Mouse (Mus musculus): ENCODE results near the gene Slit3. TPM values are rescaled to one million over a fixed set of nuclear protein-coding genes. Genes with fewer than 3 reads are reported as not detected.

Gene Slit3
- polyA plus RNA-seq, 1 experiment: 6.6 TPM

DNA sequence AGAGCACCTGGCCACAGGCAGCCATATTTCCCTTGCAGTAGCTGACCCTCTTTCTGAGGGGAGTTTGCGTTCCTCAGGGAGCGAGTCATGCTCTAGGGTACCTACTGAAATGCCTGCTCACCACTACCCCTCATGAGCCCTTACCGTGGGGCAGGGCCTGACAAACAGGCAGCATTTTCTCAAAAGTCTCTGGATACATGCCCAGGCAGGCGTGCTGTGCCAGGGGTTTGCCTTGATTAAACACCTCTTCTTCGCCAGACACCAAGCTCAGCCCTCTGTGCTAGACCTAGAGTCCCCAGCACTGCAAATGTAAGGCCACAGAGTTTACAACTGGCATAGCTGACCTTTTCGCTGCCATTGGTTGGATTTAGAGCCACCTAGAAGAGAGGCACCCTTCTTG lies 345.7 kb downstream of the Slit3 start:
- Histone ChIP-seq H3K4me1 (ENCODE audit: control insufficient read depth, insufficient read depth, insufficient read length, low read length) (no peaks in the 10 kb centered on the region), H3K27me3 (ENCODE audit: control insufficient read depth, insufficient read depth, low read length) (no peaks in the 10 kb centered on the region), H3K27ac (ENCODE audit: insufficient read depth, low read depth, low read length) (no peak overlapping the region), H3K36me3 (ENCODE audit: control insufficient read depth, insufficient read depth, low read length) (no peaks in the 10 kb centered on the region), H3K4me3 (ENCODE audit: low read depth, low read length) (no peak overlapping the region)
- 81% methylated on average over 6 of the region's 6 CpGs for WGBS
- TF ChIP-seq CTCF (IDR thresholded peaks at IDR 0.05; ENCODE audit: extremely low read depth, insufficient read length, insufficient replicate concordance, low read depth, low read length) (no peak), POLR2A (IDR thresholded peaks at IDR 0.05; ENCODE audit: low read depth, low read length) (no peak)

DNA sequence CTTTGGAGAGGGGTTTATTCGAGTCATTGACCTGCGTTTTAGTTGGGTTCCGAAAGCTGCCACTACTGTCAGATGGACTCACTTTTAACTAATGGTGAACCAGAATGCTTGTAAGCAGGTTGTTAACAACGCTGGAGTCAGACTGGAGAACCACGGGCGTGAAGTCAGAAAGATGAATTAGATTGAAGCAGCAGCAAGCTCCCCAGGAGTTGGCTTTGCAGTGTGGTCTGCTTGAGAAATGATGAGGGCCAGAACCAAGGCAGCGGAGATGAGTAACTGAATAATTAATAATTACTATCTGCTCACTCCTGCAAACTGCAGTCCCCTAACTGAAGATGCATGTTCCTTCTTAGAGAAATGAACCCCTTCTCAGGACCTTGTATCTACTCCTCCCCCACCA lies 347.8 kb downstream of the Slit3 start:
- Histone ChIP-seq H3K27me3 (ENCODE audit: control insufficient read depth, insufficient read depth, low read length) (no peaks in the 10 kb centered on the region), H3K27ac (ENCODE audit: insufficient read depth, low read depth, low read length) (no peak overlapping the region), H3K4me3 (ENCODE audit: low read depth, low read length) (no peak overlapping the region), H3K36me3 (ENCODE audit: control insufficient read depth, insufficient read depth, low read length) (no peaks in the 10 kb centered on the region), H3K4me1 (ENCODE audit: control insufficient read depth, insufficient read depth, insufficient read length, low read length) (no peaks in the 10 kb centered on the region)
- 84% methylated on average over 7 of the region's 7 CpGs for WGBS
- TF ChIP-seq CTCF (IDR thresholded peaks at IDR 0.05; ENCODE audit: extremely low read depth, insufficient read length, insufficient replicate concordance, low read depth, low read length) (no peak), POLR2A (IDR thresholded peaks at IDR 0.05; ENCODE audit: low read depth, low read length) (no peak)

DNA sequence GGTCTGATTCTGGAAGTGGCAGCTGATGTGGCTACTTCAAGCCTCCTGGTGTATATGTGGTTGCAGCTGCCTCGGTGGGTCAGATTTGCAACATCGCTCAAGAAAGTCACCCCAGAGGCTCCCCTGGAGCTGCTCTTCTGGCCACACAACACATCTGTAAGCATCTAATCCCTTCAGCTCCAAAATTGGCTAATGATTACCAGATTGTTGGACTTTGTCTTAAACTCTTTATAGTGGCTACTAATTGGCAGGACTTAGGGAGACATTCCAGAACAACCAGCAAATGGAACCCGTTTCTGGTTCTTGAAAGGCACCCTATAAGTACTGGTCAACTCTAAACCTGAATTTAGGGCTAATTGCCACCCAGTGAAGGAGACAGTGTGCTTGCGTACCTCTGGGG lies 348.9 kb downstream of the Slit3 start:
- no peaks in the 10 kb centered on the region for H3K27me3 ChIP-seq (ENCODE audit: control insufficient read depth, insufficient read depth, low read length)
- TF ChIP-seq POLR2A (IDR thresholded peaks at IDR 0.05; ENCODE audit: low read depth, low read length) (no peak), CTCF (IDR thresholded peaks at IDR 0.05; ENCODE audit: extremely low read depth, insufficient read length, insufficient replicate concordance, low read depth, low read length) (no peak)
- H3K4me3 ChIP-seq (ENCODE audit: low read depth, low read length): no peak overlapping the region
- no peaks in the 10 kb centered on the region for H3K36me3 ChIP-seq (ENCODE audit: control insufficient read depth, insufficient read depth, low read length)
- no peak overlapping the region for H3K27ac ChIP-seq (ENCODE audit: insufficient read depth, low read depth, low read length)
- 50% methylated on average over 4 of the region's 4 CpGs for WGBS
- H3K4me1 ChIP-seq (ENCODE audit: control insufficient read depth, insufficient read depth, insufficient read length, low read length): no peaks in the 10 kb centered on the region

DNA sequence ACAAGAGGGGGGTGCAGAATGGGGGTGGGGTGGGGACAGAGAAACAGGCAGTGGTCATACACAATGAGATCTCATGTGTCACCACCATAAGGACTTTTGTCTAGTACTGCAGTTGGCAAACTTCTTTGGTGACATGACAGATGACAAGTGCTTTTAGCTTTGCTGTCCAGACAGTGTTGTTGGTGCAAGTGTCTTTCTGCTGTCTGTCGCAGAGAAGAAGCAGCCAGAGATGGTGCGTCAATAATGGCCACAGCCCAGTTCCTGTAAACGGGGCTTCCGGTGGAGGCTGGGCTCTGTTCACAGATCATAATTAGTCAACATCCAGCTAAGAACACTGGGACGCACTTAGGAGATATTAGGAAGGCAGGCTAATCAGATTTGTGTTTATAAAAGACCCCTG lies 349.8 kb downstream of the Slit3 start:
- Histone ChIP-seq H3K4me1 (ENCODE audit: control insufficient read depth, insufficient read depth, insufficient read length, low read length) (no peaks in the 10 kb centered on the region), H3K36me3 (ENCODE audit: control insufficient read depth, insufficient read depth, low read length) (no peaks in the 10 kb centered on the region), H3K4me3 (ENCODE audit: low read depth, low read length) (no peak overlapping the region), H3K27me3 (ENCODE audit: control insufficient read depth, insufficient read depth, low read length) (no peaks in the 10 kb centered on the region), H3K27ac (ENCODE audit: insufficient read depth, low read depth, low read length) (no peak overlapping the region)
- 68% methylated on average over 5 of the region's 5 CpGs for WGBS
- TF ChIP-seq POLR2A (IDR thresholded peaks at IDR 0.05; ENCODE audit: low read depth, low read length) (no peak), CTCF (IDR thresholded peaks at IDR 0.05; ENCODE audit: extremely low read depth, insufficient read length, insufficient replicate concordance, low read depth, low read length) (no peak)

DNA sequence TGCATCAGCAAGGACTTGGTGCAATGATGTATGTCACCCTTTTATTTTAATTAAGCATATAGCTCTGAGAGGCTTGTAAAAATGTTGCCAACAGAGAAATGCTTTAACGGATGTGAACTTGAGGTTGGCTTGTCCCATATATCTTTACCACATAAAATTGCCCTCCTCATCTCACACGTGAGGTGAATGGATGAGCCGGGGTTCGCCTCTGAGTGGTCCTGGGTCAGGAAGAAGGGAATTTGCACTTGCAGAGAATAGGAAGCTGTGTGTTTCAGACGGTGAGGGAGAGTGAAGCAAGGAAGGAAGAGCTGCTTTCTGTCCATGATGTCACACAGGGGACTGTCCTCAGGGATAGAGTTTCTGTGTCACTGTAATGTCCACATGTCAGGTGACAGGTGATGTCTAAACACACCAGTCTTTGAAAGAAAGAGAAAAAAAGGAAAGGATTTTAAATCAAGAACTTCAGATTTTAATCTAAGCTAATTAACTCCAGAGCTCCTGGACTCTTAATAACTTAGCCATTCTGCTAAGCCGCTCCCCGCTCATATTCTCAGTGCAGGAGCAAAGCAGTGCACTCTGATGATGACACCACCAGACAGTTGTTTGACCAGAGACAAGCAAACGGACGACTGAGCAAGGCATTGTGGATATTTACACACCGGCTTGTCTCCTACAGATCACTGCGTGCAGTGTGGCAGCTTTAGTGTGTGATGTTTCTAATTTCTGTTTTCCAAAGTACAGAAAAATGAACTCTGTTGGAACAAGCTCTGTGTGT lies 352.0 kb downstream of the Slit3 start:
- no peak for TF ChIP-seq CTCF (IDR thresholded peaks at IDR 0.05; ENCODE audit: extremely low read depth, insufficient read length, insufficient replicate concordance, low read depth, low read length)
- no peak for TF ChIP-seq POLR2A (IDR thresholded peaks at IDR 0.05; ENCODE audit: low read depth, low read length)
- Histone ChIP-seq H3K4me1 (ENCODE audit: control insufficient read depth, insufficient read depth, insufficient read length, low read length) (no peaks in the 10 kb centered on the region), H3K36me3 (ENCODE audit: control insufficient read depth, insufficient read depth, low read length) (no peaks in the 10 kb centered on the region), H3K27me3 (ENCODE audit: control insufficient read depth, insufficient read depth, low read length) (no peaks in the 10 kb centered on the region), H3K4me3 (ENCODE audit: low read depth, low read length) (no peak overlapping the region), H3K27ac (ENCODE audit: insufficient read depth, low read depth, low read length) (no peak overlapping the region)
- WGBS: 62% methylated on average over 11 of the region's 11 CpGs

DNA sequence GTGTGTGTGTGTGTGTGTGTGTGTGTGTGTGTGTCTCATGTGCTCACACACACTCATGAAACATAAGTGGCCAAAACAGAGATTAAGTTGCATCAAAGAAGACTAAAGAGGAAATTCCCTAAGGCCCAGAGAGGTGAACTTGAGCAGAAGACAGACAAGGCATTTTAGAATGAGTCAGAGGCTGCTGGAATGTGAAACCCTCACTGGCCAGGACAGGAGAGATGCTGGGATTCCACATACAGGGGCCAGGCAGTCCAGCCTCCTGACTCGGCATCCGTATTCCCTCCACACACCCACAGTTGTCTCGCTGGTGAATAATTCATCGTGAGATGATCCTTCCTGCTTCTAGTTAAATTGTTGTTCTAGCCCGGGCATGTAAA lies 352.6 kb downstream of the Slit3 start:
- H3K4me3 ChIP-seq (ENCODE audit: low read depth, low read length): no peak overlapping the region
- no peaks in the 10 kb centered on the region for H3K36me3 ChIP-seq (ENCODE audit: control insufficient read depth, insufficient read depth, low read length)
- no peaks in the 10 kb centered on the region for H3K4me1 ChIP-seq (ENCODE audit: control insufficient read depth, insufficient read depth, insufficient read length, low read length)
- no peaks in the 10 kb centered on the region for H3K27me3 ChIP-seq (ENCODE audit: control insufficient read depth, insufficient read depth, low read length)
- H3K27ac ChIP-seq (ENCODE audit: insufficient read depth, low read depth, low read length): no peak overlapping the region
- TF ChIP-seq CTCF (IDR thresholded peaks at IDR 0.05; ENCODE audit: extremely low read depth, insufficient read length, insufficient replicate concordance, low read depth, low read length) (no peak), POLR2A (IDR thresholded peaks at IDR 0.05; ENCODE audit: low read depth, low read length) (no peak)
- WGBS: 74% methylated on average over 5 of the region's 5 CpGs

DNA sequence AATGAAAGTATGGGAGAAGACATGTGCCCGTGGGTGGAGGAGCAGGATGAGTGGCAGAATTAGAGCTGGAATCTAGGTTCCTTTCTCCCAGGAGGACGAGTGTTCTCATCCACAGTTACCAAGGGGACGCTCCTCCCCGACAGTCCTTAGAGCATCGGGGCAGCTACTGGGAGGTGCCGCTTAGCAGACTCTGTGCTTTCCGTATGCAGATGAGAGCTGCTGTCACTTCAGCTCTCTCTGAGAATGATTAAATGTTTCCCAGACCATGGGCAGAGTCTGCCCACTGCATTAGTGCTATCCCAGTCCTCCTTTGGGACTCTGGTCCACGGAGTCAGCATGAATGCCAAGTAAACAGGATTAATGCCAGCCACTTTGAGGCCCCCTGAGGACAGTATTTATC lies 359.1 kb downstream of the Slit3 start:
- TF ChIP-seq CTCF (IDR thresholded peaks at IDR 0.05; ENCODE audit: extremely low read depth, insufficient read length, insufficient replicate concordance, low read depth, low read length): no peak
- TF ChIP-seq POLR2A (IDR thresholded peaks at IDR 0.05; ENCODE audit: low read depth, low read length): no peak
- no peaks in the 10 kb centered on the region for H3K4me1 ChIP-seq (ENCODE audit: control insufficient read depth, insufficient read depth, insufficient read length, low read length)
- 70% methylated on average over 8 of the region's 8 CpGs for whole genome bisulfite sequencing
- no peak overlapping the region for H3K27ac ChIP-seq (ENCODE audit: insufficient read depth, low read depth, low read length)
- H3K36me3 ChIP-seq (ENCODE audit: control insufficient read depth, insufficient read depth, low read length): no peaks in the 10 kb centered on the region
- H3K4me3 ChIP-seq (ENCODE audit: low read depth, low read length): no peak overlapping the region
- H3K27me3 ChIP-seq (ENCODE audit: control insufficient read depth, insufficient read depth, low read length): no peaks in the 10 kb centered on the region
